In the genomic region with DNA sequence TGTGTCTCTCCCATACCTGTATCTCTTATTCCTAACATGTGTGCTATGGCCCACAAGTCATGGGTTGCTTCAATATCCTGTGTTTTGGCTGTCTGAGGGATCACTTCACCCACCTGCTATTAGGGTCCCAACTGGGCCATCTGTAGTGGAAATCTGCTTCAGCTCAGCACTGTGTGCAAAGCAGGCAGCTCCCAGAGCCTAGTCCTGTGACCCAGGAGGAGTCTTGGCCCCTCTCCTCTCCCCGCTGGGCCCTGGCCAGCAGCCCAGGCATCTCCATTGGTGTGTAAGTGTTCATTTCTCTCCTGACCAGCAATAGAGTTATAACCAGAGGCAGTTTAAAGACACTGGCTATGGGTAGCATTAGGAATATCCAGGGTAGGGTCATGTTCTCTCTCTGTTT, we compare ENCODE assay signal across 17 mouse cellular contexts. TPM values are rescaled to one million over a fixed set of nuclear protein-coding genes. Genes with fewer than 3 reads are reported as not detected.
A peak's percentile ranks its signal among the peaks of the same experiment; 100 is the strongest.
DNase-seq lines count a peak whose midpoint lies in the region; ATAC-seq and TF ChIP-seq lines count a peak whose summit lies in the region.
"Had no signal": no experiment of that assay in that cellular context is flagged by ENCODE, and none has a peak within 500 bp of the region (broad histone marks: within the 10 kb centered on the region; RNA-seq: fewer than 3 reads in every experiment).

No protein-coding gene starts in this region.

- no peaks in the 10 kb centered on the region for H3K27me3 ChIP-seq in hindbrain, embryonic 13.5 days
- no peaks in the 10 kb centered on the region for H3K27me3 ChIP-seq in hindbrain, embryonic 12.5 days
- no peaks in the 10 kb centered on the region for H3K27me3 ChIP-seq in cerebellum, adult 2 months (ENCODE audit: control insufficient read depth, insufficient read depth, low read length)
- H3K27me3 ChIP-seq: embryonic facial prominence, embryonic 13.5 days; intestine, embryonic 15.5 days; kidney, embryonic 15.5 days had no signal

- TF ChIP-seq CTCF in brain, embryonic 14.5 days (IDR thresholded peaks at IDR 0.05; ENCODE audit: borderline replicate concordance, extremely low read depth, insufficient read depth, insufficient read length) = no peak
- TF ChIP-seq CTCF in cerebellum, adult 2 months (IDR thresholded peaks at IDR 0.05; ENCODE audit: borderline replicate concordance, insufficient read depth, low read depth, low read length) = no peak

- no peak for TF ChIP-seq POLR2A in brain, embryonic 14.5 days (IDR thresholded peaks at IDR 0.05; ENCODE audit: borderline replicate concordance, extremely low read depth, insufficient read depth, insufficient read length, poor library complexity, severe bottlenecking)
- TF ChIP-seq POLR2A in cerebellum, adult 2 months (IDR thresholded peaks at IDR 0.05; ENCODE audit: borderline replicate concordance, insufficient read depth, low read length) = no peak

- no peak overlapping the region for H3K9ac ChIP-seq in hindbrain, embryonic 13.5 days
- H3K9ac ChIP-seq in hindbrain, embryonic 12.5 days = no peak overlapping the region
- H3K9ac ChIP-seq: embryonic facial prominence, embryonic 13.5 days; intestine, embryonic 15.5 days; kidney, embryonic 15.5 days; lung, embryonic 14.5 days had no signal

- 82% methylated on average over 1 of the region's 1 CpGs for WGBS in hindbrain, embryonic 13.5 days
- 76% methylated on average over 1 of the region's 1 CpGs for WGBS in hindbrain, embryonic 12.5 days
- 13% methylated on average over 1 of the region's 1 CpGs for WGBS in cerebellum, adult 2 months

- H3K4me3 ChIP-seq in hindbrain, embryonic 13.5 days = no peak overlapping the region
- H3K4me3 ChIP-seq in hindbrain, embryonic 12.5 days = no peak overlapping the region
- no peak overlapping the region for H3K4me3 ChIP-seq in cerebellum, adult 2 months (replicated peaks; ENCODE audit: insufficient read depth, low read depth, low read length)
- H3K4me3 ChIP-seq: embryonic facial prominence, embryonic 13.5 days; intestine, embryonic 15.5 days; kidney, embryonic 15.5 days had no signal

- peaks cover 18% of the 10 kb centered on the region for H3K4me1 ChIP-seq in hindbrain, embryonic 13.5 days (replicated peaks)
- H3K4me1 ChIP-seq in hindbrain, embryonic 12.5 days = peaks cover 10% of the 10 kb centered on the region
- peaks cover 72% of the 10 kb centered on the region for H3K4me1 ChIP-seq in cerebellum, adult 2 months (ENCODE audit: control insufficient read depth, insufficient read depth, low read length)
- H3K4me1 ChIP-seq: embryonic facial prominence, embryonic 13.5 days; intestine, embryonic 15.5 days had no signal

- no peak overlapping the region for H3K27ac ChIP-seq in hindbrain, embryonic 13.5 days
- H3K27ac ChIP-seq in hindbrain, embryonic 12.5 days = no peak overlapping the region
- H3K27ac ChIP-seq in cerebellum, adult 2 months (ENCODE audit: insufficient read depth, low read length) = peak overlapping the region; percentile 32; the same call in 1 of the 2 replicates
- H3K27ac ChIP-seq: embryonic facial prominence, embryonic 13.5 days; intestine, embryonic 15.5 days; kidney, embryonic 15.5 days; macrophage had no signal

- H3K4me2 ChIP-seq in hindbrain, embryonic 13.5 days = no peak overlapping the region
- H3K4me2 ChIP-seq in hindbrain, embryonic 12.5 days (replicated peaks) = no peak overlapping the region
- H3K4me2 ChIP-seq: embryonic facial prominence, embryonic 13.5 days; heart, embryonic 11.5 days; intestine, embryonic 15.5 days; kidney, embryonic 15.5 days; lung, embryonic 14.5 days had no signal

- H3K9me3 ChIP-seq in hindbrain, embryonic 13.5 days = no peaks in the 10 kb centered on the region
- H3K9me3 ChIP-seq in hindbrain, embryonic 12.5 days (replicated peaks) = no peaks in the 10 kb centered on the region
- H3K9me3 ChIP-seq: embryonic facial prominence, embryonic 13.5 days; intestine, embryonic 15.5 days; kidney, embryonic 15.5 days had no signal

- peak; percentile 43 for DNase-seq in brain, embryonic 14.5 days (ENCODE audit: low read depth)
- DNase-seq in cerebellum, adult 2 months = peak; percentile 96 to 97
- DNase-seq in cerebellum, postnatal 4 days (ENCODE audit: low spot score in 2 of 2) = peak; percentile 59 to 90
- no peak for DNase-seq in spleen, postnatal 4 days (ENCODE audit: low spot score in 2 of 2)
- DNase-seq: gastrocnemius, postnatal 10 days; layer of hippocampus, postnatal 36 days; midbrain, embryonic 14.5 days; thymus, postnatal 4 days had no signal

- no peaks in the 10 kb centered on the region for H3K36me3 ChIP-seq in hindbrain, embryonic 13.5 days
- H3K36me3 ChIP-seq in hindbrain, embryonic 12.5 days = no peaks in the 10 kb centered on the region
- H3K36me3 ChIP-seq: embryonic facial prominence, embryonic 13.5 days; intestine, embryonic 15.5 days; kidney, embryonic 15.5 days had no signal

- peak; percentile 29; the same call in 1 of the 2 replicates for ATAC-seq in hindbrain, embryonic 13.5 days (ENCODE audit: low FRiP score)
- no peak for ATAC-seq in hindbrain, embryonic 12.5 days (ENCODE audit: low FRiP score)
- ATAC-seq in activated CD4-positive, CD25-positive, alpha-beta regulatory T cell, adult 4 months = no peak
- ATAC-seq: intestine, embryonic 15.5 days had no signal

RNA-seq across cellular contexts. Expression of a gene that starts 24.3 kb away (rescaled TPM):
- 7.1 and 7.9 TPM in 2 replicates for polyA plus RNA-seq in hindbrain, embryonic 13.5 days (2015; fragmentation: Nextera tagmentation; extraction: Ambion mirVana)
- polyA plus RNA-seq in hindbrain, embryonic 12.5 days (2016; fragmentation: Nextera tagmentation; extraction: Ambion mirVana) = 5.3 and 5.9 TPM in 2 replicates
- polyA plus RNA-seq in brain, embryonic 14.5 days (2012; rRNA removed) = 19.2 and 32.0 TPM in 2 replicates
- 29.2 and 31.9 TPM in 2 replicates for polyA plus RNA-seq in cerebellum, adult 2 months (2012; rRNA removed)
- polyA plus RNA-seq in activated CD4-positive, CD25-positive, alpha-beta regulatory T cell, adult 4 months (2017; shearing (Covaris generic)) = not detected
- polyA plus RNA-seq: macrophage had no signal

Comparison
In these comparisons a context has a peak if more than half of its experiments do, and no peak if none do; other contexts are left out.
1. DNase-seq: peak in brain, embryonic 14.5 days (single experiment), cerebellum, adult 2 months (2 of 2) and cerebellum, postnatal 4 days (2 of 2); none in spleen, postnatal 4 days (0 of 2).